Mouse (Mus musculus) lung, postnatal 14 days (tissue): ENCODE results near the gene Ephb3.
"Not testable (repeated sequence)": the region's sequence is repeated elsewhere in the genome, so short reads cannot be mapped to it uniquely, and the experiment has no call there.

ENCODE experiments used
- DNase-seq: peaks from one replicate; pipeline ENCODE4 v3.0.0; 2021

Ephb3 gene

DNA sequence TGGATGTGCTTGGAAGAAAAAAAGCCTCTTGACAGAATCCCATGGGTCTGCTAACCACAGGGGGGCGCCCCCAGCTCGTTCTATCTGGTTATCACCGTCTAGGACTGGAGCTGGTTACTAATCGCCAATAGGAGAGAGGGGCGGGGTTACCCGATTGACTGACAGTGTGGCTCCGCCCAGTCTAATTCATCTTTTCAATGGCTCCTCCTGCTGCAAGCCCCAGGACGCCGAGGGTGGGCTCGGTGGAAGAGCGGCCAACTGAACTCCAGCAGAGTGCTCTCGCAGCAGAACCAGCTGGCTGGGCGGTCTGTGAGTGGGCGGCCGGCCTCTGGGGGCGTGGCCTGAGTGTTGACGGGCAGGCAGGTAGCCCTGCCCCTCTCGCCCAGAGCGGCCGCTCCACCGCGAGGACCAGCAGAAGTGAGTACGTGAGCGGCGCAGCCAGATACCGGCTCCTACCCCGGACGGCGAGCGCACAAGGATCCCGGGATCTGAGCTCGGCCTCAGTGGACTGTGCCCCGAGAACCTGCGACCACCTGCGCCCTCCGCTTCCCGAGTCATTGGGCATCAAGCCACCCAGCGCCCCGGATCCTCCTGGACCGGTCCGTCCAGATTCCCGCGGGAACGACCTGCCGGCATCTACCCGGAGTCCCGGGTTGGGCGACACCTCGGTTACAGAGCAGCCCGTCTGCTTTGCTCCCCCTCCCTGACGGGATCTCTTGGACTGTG, at the start of gene Ephb3:
TSS of gene Ephb3 (plus strand) at position 389 of the 726 bp plus-strand sequence.
- peak; percentile 99 for DNase-seq

- not testable (repeated sequence) for DNase-seq
Measured at GRCm38 (mm10) chr16:21156261-21156660, 48.3 kb upstream of the Ephb3 start.

- DNase-seq: not testable (repeated sequence)
Measured at GRCm38 (mm10) chr16:21159226-21159625, 45.3 kb upstream of the Ephb3 start.

DNA sequence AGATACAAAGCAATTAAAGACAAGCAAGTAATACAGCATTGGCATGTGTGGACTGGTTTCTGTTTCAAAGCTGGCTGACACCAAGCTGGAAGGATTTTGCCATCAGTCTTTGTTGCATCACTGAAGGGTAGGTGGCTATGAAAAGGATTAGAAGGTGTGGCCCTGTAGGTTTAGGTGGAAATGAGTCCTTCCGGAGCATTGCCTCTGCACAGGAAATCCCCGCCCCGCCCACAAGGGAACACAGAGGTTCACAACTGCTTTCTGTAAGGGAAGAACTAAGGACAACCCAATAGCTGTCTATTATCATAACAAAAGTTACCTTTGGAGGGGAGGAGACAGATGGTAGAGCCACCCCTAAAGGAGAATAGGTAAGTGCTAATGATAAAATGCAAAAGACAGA, 41.1 kb upstream of the Ephb3 start:
- DNase-seq: not testable (repeated sequence)

DNA sequence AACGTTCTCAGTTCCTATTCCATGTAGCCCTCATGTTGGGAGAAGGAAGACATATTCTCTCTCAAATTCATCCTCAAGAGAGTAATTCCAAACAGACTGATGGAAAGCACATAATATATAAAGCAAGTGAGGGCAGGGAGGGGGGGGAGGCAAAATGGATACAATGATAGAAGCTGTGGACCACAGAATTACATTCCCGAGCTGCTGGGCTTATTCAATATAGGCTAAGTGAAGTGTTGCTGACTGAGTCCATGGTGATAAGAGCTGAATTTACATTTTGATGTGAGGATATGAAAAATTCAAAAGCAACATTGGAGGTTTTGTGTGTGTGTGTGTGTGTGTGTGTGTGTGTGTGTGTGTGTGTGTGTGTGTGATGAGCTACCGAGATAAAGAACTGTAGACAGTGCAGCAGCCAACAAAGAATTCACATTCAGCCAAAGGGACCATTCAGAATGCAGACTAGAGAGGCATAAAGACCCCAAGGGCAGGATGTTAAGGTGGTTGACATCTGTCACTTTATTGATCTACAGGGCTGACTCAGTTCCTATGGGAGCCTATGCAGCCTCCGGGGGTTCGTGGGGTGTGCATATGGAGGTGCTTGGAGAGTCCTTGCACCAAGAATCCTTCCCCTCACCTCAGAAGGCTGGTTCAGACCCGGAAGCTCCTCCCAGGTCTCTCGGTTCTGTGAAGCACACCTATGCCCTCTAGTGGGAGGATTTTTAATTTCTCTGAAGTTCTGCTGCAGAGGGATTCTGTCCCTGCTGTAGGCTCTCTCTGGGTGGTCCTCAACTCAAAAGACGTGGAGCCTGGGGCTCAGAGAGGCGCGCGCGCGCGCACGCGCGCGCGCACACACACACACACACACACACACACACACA, 39.0 kb upstream of the Ephb3 start:
- not testable (repeated sequence) for DNase-seq

- no peak for DNase-seq
Measured at GRCm38 (mm10) chr16:21168730-21169129, 35.8 kb upstream of the Ephb3 start.

GRCm38 (mm10) chr16:21175236-21175635, 29.3 kb upstream of the Ephb3 start:
- no peak for DNase-seq

- no peak for DNase-seq
Measured at GRCm38 (mm10) chr16:21182108-21182507, 22.4 kb upstream of the Ephb3 start.

DNA sequence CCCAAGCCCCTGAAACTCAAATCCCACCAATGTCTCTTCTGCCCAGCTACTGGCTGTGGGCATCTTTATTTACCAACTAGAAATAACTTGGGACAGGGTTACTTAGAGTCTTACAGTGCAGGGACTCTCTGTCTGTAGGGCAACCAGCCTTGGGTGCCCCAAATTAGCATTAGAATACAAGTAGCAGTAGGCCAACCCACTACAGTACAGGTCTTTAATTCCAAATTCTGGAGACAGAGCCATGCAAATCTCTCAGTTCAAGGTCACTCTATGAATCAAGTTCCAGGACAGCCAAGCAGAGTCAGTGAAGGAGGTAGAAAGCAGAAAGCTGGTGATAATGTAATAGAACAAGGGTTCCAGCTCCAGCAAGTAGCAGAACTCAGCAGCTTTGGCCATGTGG, 19.9 kb upstream of the Ephb3 start:
- DNase-seq: no peak

GRCm38 (mm10) chr16:21187568-21187967, 17.0 kb upstream of the Ephb3 start:
- no peak for DNase-seq

GRCm38 (mm10) chr16:21188345-21188744, 16.2 kb upstream of the Ephb3 start:
- no peak for DNase-seq

DNA sequence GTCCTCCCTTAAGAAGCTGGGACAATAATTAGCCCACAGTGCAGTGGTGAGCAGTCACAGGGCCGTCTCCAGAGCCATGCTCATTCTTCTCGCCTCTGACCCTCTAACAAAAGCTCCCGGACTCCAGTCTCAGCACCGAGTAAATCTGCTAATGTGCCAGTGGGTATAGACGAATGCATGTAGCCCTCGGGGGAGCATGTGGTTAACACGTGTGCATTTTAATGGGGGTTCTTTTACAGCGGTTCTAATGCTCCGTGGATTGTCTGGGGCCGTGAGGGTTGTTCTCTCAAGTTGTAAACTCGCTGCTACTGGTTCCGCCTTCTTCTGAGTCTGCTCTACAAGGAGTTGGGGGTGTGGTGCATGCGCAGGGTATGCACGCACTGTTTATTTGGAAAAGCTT, 13.0 kb upstream of the Ephb3 start:
- DNase-seq: no peak

DNA sequence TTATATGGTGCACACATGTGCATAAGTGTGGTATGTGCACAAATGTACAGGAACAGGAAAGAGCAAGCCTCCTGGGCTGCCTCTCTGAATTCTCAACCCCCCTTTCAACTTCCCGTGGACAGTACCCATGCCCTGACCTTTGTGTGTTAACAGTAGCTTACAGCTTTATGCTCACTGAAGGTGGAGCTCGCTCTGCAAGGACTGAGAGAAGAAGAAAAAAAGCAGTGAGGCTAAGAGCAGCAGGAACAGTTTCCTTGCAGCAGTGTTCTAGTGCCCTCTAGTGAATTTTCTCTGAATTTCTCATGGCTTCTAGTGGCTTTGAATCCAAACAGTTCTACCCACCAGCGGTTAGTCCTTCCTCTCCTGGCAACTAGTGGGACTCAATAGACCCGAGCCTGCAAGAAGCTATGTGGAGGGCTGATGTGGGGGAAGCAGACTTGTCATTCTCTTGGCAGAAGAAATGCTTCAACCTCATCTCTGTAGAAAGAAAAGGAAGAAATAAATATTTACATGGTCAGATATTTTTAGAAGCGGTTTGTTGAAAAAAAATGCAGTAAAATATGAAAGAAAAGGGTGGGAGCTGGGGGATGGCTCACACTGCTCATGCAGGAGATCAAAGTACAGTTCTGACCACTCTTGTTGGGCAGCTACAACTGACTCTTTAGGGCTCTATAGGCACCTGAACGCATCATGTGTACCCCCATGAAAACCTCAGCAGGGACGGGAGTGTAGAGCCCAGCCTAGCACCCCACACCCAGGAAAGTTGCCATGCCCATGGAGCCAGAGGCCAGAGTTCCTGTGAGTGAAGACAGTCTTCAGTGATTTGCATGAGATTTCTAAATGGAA, 11.8 kb upstream of the Ephb3 start:
- peak; percentile 37 for DNase-seq

DNA sequence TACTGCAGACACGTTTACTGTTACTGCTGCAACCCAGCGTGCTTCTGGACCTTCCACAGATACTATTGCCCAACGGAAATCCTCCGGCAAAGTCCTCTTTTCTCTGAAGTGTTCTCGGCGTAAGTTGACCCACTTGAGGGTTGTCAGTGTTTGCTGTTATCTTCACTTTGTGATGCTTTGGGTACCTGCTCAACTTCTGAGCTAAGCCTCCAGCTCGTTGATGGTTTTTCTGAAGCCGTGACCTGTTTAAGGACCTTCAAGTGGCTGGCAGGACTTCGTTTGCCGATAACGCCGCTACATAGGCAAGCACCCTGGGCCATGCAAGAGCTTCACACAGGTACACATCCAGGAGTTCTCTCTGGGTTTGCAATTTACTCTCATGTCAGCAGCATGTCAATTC, 10.4 kb upstream of the Ephb3 start:
- DNase-seq: no peak

- no peak for DNase-seq
Measured at GRCm38 (mm10) chr16:21195260-21195866, 9.2 kb upstream of the Ephb3 start.

- no peak for DNase-seq
Measured at GRCm38 (mm10) chr16:21196576-21196975, 8.0 kb upstream of the Ephb3 start.

DNA sequence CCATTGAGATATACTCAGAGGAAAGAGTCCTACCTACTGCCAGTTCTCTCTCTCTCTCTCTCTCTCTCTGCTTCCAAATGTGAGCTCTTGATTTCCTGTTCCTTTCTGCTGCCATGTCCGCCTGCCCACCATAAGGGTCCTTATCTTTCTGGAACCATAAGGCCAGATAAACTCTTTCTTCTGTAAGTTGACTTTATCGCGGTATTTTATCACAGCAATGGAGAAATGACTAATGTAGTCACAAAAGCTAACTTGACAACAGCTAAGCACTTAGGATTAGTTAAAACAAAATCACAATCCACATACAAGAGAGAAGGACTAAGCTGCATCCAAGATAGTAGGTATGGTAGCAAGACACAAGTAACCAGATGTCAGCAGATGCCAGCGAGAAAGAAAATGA, 7.0 kb upstream of the Ephb3 start:
- no peak for DNase-seq

DNA sequence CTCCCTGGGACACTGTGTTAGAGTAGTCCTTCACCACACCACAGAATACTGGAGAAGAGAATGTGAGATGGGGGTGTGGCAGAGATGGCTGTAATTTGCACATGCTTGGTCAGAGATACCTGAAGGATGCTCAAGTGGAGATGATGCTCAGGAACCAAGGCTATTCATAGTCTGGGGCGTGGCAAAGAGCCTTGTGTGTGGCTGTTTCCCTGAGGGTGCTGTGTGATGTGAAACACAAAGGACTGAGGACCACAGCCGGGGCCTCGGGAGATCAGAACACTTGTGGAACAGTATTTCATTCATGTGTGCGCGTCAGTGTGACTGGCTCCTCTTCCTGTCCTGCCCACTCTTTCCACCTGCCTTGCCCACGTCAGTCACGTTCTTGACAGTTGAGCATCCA, 6.5 kb upstream of the Ephb3 start:
- no peak for DNase-seq

- DNase-seq: no peak
Measured at GRCm38 (mm10) chr16:21198529-21198928, 6.0 kb upstream of the Ephb3 start.

GRCm38 (mm10) chr16:21199426-21199825, 5.1 kb upstream of the Ephb3 start:
- no peak for DNase-seq

DNA sequence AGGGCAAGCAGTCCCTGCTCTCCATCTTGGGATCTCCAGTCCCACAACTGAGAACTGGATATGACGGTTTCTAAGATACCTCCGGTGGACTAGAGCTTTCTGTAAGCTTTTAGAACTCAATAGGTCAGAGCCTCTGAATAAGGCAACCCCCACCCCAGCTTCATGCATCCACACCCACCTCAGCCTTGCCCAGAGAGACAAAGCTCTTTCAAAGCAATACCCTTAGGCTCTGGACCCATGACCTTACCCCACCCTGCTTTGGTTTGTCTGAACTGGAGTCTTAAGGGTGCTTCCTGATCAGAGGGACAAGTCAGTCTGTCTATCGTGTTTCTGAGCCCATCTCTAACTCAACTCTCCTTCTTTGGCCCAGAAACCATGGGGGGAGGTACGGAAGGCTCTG, 1.8 kb upstream of the Ephb3 start:
- DNase-seq: no peak

GRCm38 (mm10) chr16:21205093-21205886, 735 bp downstream of the Ephb3 start:
- DNase-seq: no peak
